Mouse (Mus musculus) CH12F3 (cell line): ENCODE measurements at regions not wholly inside any gene's neighbourhood (a gene's known extent, or its start where the extent isn't known, plus 50 kb on each side); places are given as distances from the start of the nearest gene placed in this dataset.

Experiments used
- in situ Hi-C: fragments of 300-500 bp; cut with MboI; formaldehyde crosslinking; loops from 2 replicates; pipeline ENCODE4 v1.14.3; 2020; ENCODE audit warnings: low sequenced_read_pairs

GRCm38 (mm10) chr5:101157416-101157815 is 311.9 kb downstream of the Gpat3 start:
- in situ Hi-C loops: loop anchor here (10.0 kb wide), 1 partner anchor 917 kb away; no protein-coding TSS in a partner anchor

GRCm38 (mm10) chr5:101146345-101146744 is 300.8 kb downstream of the Gpat3 start:
- in situ Hi-C loops: no loop called here

- in situ Hi-C loops: no loop called here
Observed at GRCm38 (mm10) chr5:101124941-101125453, 279.5 kb downstream of the Gpat3 start.

GRCm38 (mm10) chr5:101122914-101123313 is 277.4 kb downstream of the Gpat3 start:
- in situ Hi-C loops: no loop called here

GRCm38 (mm10) chr5:101120509-101121201 is 275.1 kb downstream of the Gpat3 start:
- in situ Hi-C loops: no loop called here

- in situ Hi-C loops: no loop called here
Observed at GRCm38 (mm10) chr5:101112151-101112769, 266.7 kb downstream of the Gpat3 start.

GRCm38 (mm10) chr5:101111619-101112018 is 266.1 kb downstream of the Gpat3 start:
- in situ Hi-C loops: no loop called here

GRCm38 (mm10) chr5:101100975-101101699 is 255.6 kb downstream of the Gpat3 start:
- in situ Hi-C loops: no loop called here

GRCm38 (mm10) chr5:101091027-101091598 is 245.6 kb downstream of the Gpat3 start:
- in situ Hi-C loops: no loop called here

- in situ Hi-C loops: no loop called here
Observed at GRCm38 (mm10) chr5:101090415-101091026, 245.0 kb downstream of the Gpat3 start.

- in situ Hi-C loops: no loop called here
Observed at GRCm38 (mm10) chr5:101085199-101085598, 239.7 kb downstream of the Gpat3 start.

- in situ Hi-C loops: no loop called here
Observed at GRCm38 (mm10) chr5:101082611-101083010, 237.1 kb downstream of the Gpat3 start.

- in situ Hi-C loops: no loop called here
Observed at GRCm38 (mm10) chr5:101064308-101064707, 218.8 kb downstream of the Gpat3 start.

- in situ Hi-C loops: no loop called here
Observed at GRCm38 (mm10) chr5:101063254-101063653, 217.7 kb downstream of the Gpat3 start.

GRCm38 (mm10) chr5:101051591-101051990 is 206.1 kb downstream of the Gpat3 start:
- in situ Hi-C loops: no loop called here

- in situ Hi-C loops: loop anchor here (25.0 kb wide), 1 partner anchor 1047 kb away; no protein-coding TSS in a partner anchor
Observed at GRCm38 (mm10) chr5:101040488-101040887, 195.0 kb downstream of the Gpat3 start.

GRCm38 (mm10) chr5:101032968-101033367 is 187.5 kb downstream of the Gpat3 start:
- in situ Hi-C loops: loop anchor here (25.0 kb wide), 1 partner anchor 1054 kb away; no protein-coding TSS in a partner anchor

GRCm38 (mm10) chr5:101032147-101032900 is 186.8 kb downstream of the Gpat3 start:
- in situ Hi-C loops: loop anchor here (25.0 kb wide), 1 partner anchor 1055 kb away; no protein-coding TSS in a partner anchor

- in situ Hi-C loops: loop anchor here (10.0 to 25.0 kb wide), 2 partner anchors 260 to 1063 kb away; no protein-coding TSS in a partner anchor
Observed at GRCm38 (mm10) chr5:101024796-101025195, 179.3 kb downstream of the Gpat3 start.

- in situ Hi-C loops: loop anchor here (10.0 kb wide), 1 partner anchor 261 kb away; no protein-coding TSS in a partner anchor
Observed at GRCm38 (mm10) chr5:101023784-101024183, 178.3 kb downstream of the Gpat3 start.
